Mouse (Mus musculus): ENCODE results near the gene Cacna1c. TPM values are rescaled to one million over a fixed set of nuclear protein-coding genes. Genes with fewer than 3 reads are reported as not detected.
"Not testable (repeated sequence)": the region's sequence is repeated elsewhere in the genome, so short reads cannot be mapped to it uniquely, and the experiment has no call there.

Gene Cacna1c
- polyA plus RNA-seq, 1 experiment from 2014 or later: 2.8 TPM

GRCm38 (mm10) chr6:118623609-118624008 lies 572.6 kb downstream of the Cacna1c start:
- Histone ChIP-seq H3K27ac (no peak overlapping the region), H3K4me1 (replicated peaks) (no peaks in the 10 kb centered on the region), H3K4me3 (no peak overlapping the region), H3K9me3 (no peaks in the 10 kb centered on the region), H3K36me3 (no peaks in the 10 kb centered on the region), H3K27me3 (ENCODE audit: insufficient read depth, poor library complexity, severe bottlenecking) (no peaks in the 10 kb centered on the region)
- DNase-seq (ENCODE audit: low spot score): no peak
- 93% methylated on average over 3 of the region's 3 CpGs for WGBS

GRCm38 (mm10) chr6:118621866-118622265 lies 574.4 kb downstream of the Cacna1c start:
- 86% methylated on average over 7 of the region's 7 CpGs for WGBS
- no peak overlapping the region for H3K4me3 ChIP-seq
- no peak for DNase-seq (ENCODE audit: low spot score)
- no peak overlapping the region for H3K27ac ChIP-seq
- no peaks in the 10 kb centered on the region for H3K9me3 ChIP-seq
- H3K36me3 ChIP-seq: no peaks in the 10 kb centered on the region
- H3K27me3 ChIP-seq (ENCODE audit: insufficient read depth, poor library complexity, severe bottlenecking): no peaks in the 10 kb centered on the region
- H3K4me1 ChIP-seq (replicated peaks): no peaks in the 10 kb centered on the region

DNA sequence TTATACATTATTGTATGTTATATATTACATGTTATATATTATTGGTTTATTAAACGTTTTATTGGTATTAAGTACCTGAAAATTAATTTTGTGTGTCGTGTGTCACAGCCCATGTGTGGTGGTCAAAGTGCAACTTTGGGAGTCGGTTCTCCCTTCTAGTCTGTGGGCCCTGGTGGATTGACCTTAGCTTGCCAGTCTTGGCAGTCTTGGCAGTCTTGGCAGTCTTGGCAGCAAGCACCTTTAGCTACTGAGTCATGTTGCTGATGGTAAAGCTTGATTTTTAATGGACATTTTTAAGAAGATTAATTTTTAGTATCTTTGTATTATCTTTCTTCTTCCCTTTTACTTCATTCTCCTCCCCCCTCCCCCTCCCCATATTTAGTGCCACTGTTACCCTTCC lies 574.8 kb downstream of the Cacna1c start:
- Histone ChIP-seq H3K9me3 (no peaks in the 10 kb centered on the region), H3K36me3 (no peaks in the 10 kb centered on the region), H3K27ac (no peak overlapping the region), H3K27me3 (ENCODE audit: insufficient read depth, poor library complexity, severe bottlenecking) (no peaks in the 10 kb centered on the region), H3K4me1 (replicated peaks) (no peaks in the 10 kb centered on the region), H3K4me3 (no peak overlapping the region)
- 93% methylated on average over 3 of the region's 3 CpGs for WGBS
- no peak for DNase-seq (ENCODE audit: low spot score)

DNA sequence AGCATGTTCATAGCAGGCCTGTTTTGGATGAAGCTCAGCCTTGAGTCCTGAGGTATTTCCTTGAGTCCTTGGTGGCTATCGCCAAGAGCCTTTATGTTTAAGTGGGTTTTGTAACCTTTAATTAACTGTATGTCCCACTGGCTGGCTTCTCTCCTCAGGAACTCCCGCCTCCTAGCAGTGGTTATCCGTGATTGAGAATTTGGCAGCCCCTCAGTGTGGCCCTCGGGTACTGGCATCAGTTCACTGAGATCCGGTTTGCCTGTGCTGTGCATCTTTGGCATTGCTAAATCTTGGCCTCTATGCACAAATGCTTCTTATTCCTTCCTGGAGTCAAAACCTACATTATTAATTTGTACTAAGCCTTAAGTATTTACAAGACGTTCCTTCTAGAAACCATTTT lies 587.3 kb downstream of the Cacna1c start:
- H3K9me3 ChIP-seq: no peaks in the 10 kb centered on the region
- H3K27me3 ChIP-seq (ENCODE audit: insufficient read depth, poor library complexity, severe bottlenecking): no peaks in the 10 kb centered on the region
- no peak for DNase-seq (ENCODE audit: low spot score)
- WGBS: 88% methylated on average over 6 of the region's 6 CpGs
- no peaks in the 10 kb centered on the region for H3K36me3 ChIP-seq
- H3K4me1 ChIP-seq (replicated peaks): no peaks in the 10 kb centered on the region; the same call in 1 of the 2 replicates
- H3K4me3 ChIP-seq: no peak overlapping the region
- no peak overlapping the region for H3K27ac ChIP-seq

DNA sequence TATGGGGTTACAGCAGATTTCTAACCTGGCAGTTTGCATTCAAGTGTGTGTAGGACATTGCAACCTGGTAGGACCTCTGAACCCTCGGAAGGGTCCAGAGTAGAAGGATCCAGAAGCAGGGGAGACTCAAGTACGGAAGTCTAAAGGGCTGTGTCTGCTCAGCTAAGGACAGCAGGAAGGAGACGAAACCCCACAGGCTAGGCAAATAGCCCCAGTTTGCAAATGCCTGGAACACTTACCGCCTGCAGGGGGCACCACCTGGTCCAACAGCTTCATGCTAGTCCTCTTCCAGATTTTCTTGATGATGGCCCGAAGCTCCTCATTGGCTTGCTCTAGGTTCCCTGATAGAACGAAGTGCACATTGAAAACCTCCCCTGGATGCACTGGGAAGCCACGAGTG lies 590.2 kb downstream of the Cacna1c start:
- no peak overlapping the region for H3K27ac ChIP-seq
- no peaks in the 10 kb centered on the region for H3K9me3 ChIP-seq
- no peaks in the 10 kb centered on the region for H3K36me3 ChIP-seq
- WGBS: 75% methylated on average over 7 of the region's 7 CpGs
- H3K27me3 ChIP-seq (ENCODE audit: insufficient read depth, poor library complexity, severe bottlenecking): no peaks in the 10 kb centered on the region
- no peak overlapping the region for H3K4me3 ChIP-seq
- no peak for DNase-seq (ENCODE audit: low spot score)
- H3K4me1 ChIP-seq (replicated peaks): no peaks in the 10 kb centered on the region; the same call in none of the 2 replicates

DNA sequence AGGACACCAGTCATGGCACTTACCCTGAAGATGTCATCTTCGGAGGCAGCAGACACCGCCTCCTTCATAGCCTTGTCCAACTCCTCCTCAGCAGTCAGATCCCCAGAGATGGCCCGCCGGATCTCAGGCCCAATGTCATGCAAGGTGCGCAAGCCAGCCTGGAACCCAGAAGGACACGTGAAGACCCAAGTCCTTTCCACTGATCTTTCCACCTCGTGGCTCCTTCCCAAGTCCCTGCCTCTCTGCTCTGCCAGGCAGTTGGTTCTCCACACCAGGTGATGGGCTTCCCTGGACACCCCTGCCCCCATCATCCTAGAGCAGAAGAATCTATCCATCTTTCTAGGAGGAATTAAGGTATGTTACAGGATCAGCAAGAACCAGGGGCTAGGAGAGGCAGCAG lies 592.4 kb downstream of the Cacna1c start:
- no peak overlapping the region for H3K27ac ChIP-seq
- H3K36me3 ChIP-seq: no peaks in the 10 kb centered on the region
- no peaks in the 10 kb centered on the region for H3K27me3 ChIP-seq (ENCODE audit: insufficient read depth, poor library complexity, severe bottlenecking)
- H3K4me3 ChIP-seq: no peak overlapping the region
- WGBS: 93% methylated on average over 7 of the region's 7 CpGs
- DNase-seq (ENCODE audit: low spot score): no peak
- H3K9me3 ChIP-seq: no peaks in the 10 kb centered on the region
- H3K4me1 ChIP-seq (replicated peaks): no peaks in the 10 kb centered on the region; the same call in 1 of the 2 replicates

- H3K27ac ChIP-seq: no peak overlapping the region
- H3K27me3 ChIP-seq (ENCODE audit: insufficient read depth, poor library complexity, severe bottlenecking): peaks cover 49% of the 10 kb centered on the region
- no peaks in the 10 kb centered on the region for H3K36me3 ChIP-seq
- no peak overlapping the region for H3K4me3 ChIP-seq
- DNase-seq (ENCODE audit: low spot score): no peak
- H3K9me3 ChIP-seq: no peaks in the 10 kb centered on the region
- peaks cover 23% of the 10 kb centered on the region for H3K4me1 ChIP-seq (replicated peaks)
- WGBS: 62% methylated on average over 9 of the region's 9 CpGs
Observed at GRCm38 (mm10) chr6:118595681-118596055, 600.5 kb downstream of the Cacna1c start.

- DNase-seq (ENCODE audit: low spot score): no peak
- H3K27me3 ChIP-seq (ENCODE audit: insufficient read depth, poor library complexity, severe bottlenecking): peaks cover 49% of the 10 kb centered on the region
- WGBS: 90% methylated on average over 10 of the region's 10 CpGs
Observed at GRCm38 (mm10) chr6:118594833-118595680, 601.2 kb downstream of the Cacna1c start.

DNA sequence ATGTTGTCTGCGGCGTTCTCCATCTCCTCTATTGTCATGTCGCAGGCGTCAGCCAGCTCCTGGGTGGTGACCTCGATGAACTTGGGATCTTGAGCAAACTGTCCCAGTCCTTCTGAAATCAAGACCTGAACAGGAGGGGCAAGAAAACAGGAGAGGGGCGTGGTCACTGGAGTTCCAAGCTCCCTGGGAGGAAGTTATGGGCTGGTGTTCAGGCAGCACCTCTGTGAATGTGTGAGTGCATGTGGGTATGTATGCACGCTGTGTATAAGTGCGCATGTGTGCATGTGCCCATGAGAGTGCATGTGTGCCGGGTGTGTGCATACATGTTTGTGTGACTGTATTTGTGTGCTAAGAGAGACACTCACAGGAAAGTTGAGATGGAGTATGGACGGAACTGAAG lies 602.1 kb downstream of the Cacna1c start:
- peaks cover 23% of the 10 kb centered on the region for H3K4me1 ChIP-seq (replicated peaks)
- WGBS: 33% methylated on average over 10 of the region's 10 CpGs
- no peak for DNase-seq (ENCODE audit: low spot score)
- H3K36me3 ChIP-seq: no peaks in the 10 kb centered on the region
- H3K9me3 ChIP-seq: no peaks in the 10 kb centered on the region
- peaks cover 49% of the 10 kb centered on the region for H3K27me3 ChIP-seq (ENCODE audit: insufficient read depth, poor library complexity, severe bottlenecking)
- peak overlapping the region; percentile 46; the same call in 1 of the 2 replicates for H3K27ac ChIP-seq
- peak overlapping the region; percentile 61 for H3K4me3 ChIP-seq

More at GRCm38 (mm10) chr6:118594833-118595680, 601.2 kb downstream of the Cacna1c start:
- Histone ChIP-seq H3K27ac (no peak overlapping the region), H3K9me3 (no peaks in the 10 kb centered on the region), H3K4me3 (no peak overlapping the region), H3K4me1 (replicated peaks) (peaks cover 23% of the 10 kb centered on the region), H3K36me3 (no peaks in the 10 kb centered on the region)

- H3K36me3 ChIP-seq: no peaks in the 10 kb centered on the region
Observed at GRCm38 (mm10) chr6:118593377-118594061, 602.7 kb downstream of the Cacna1c start.

GRCm38 (mm10) chr6:118592662-118593376 lies 603.4 kb downstream of the Cacna1c start:
- peaks cover 49% of the 10 kb centered on the region for H3K27me3 ChIP-seq (ENCODE audit: insufficient read depth, poor library complexity, severe bottlenecking)
- 20% methylated on average over 21 of the region's 21 CpGs for WGBS
- no peaks in the 10 kb centered on the region for H3K9me3 ChIP-seq
- H3K36me3 ChIP-seq: no peaks in the 10 kb centered on the region
- DNase-seq (ENCODE audit: low spot score): no peak
- H3K4me1 ChIP-seq (replicated peaks): peaks cover 23% of the 10 kb centered on the region
- peak overlapping the region; percentile 46; the same call in 1 of the 2 replicates for H3K27ac ChIP-seq
- peak overlapping the region; percentile 61 for H3K4me3 ChIP-seq

More at GRCm38 (mm10) chr6:118593377-118594061, 602.7 kb downstream of the Cacna1c start:
- H3K4me3 ChIP-seq: peak overlapping the region; percentile 61
- peaks cover 23% of the 10 kb centered on the region for H3K4me1 ChIP-seq (replicated peaks)
- under 1% methylated on average over 34 of the region's 34 CpGs for WGBS
- H3K27me3 ChIP-seq (ENCODE audit: insufficient read depth, poor library complexity, severe bottlenecking): peaks cover 49% of the 10 kb centered on the region
- DNase-seq (ENCODE audit: low spot score): peak; percentile 54
- H3K9me3 ChIP-seq: no peaks in the 10 kb centered on the region
- peak overlapping the region; percentile 46; the same call in 1 of the 2 replicates for H3K27ac ChIP-seq

- not testable (repeated sequence) for H3K27ac ChIP-seq; H3K4me1 ChIP-seq (replicated peaks); H3K36me3 ChIP-seq; DNase-seq (ENCODE audit: low spot score); H3K4me3 ChIP-seq; H3K27me3 ChIP-seq (ENCODE audit: insufficient read depth, poor library complexity, severe bottlenecking); H3K9me3 ChIP-seq
- WGBS: 84% methylated on average over 4 of the region's 4 CpGs
Observed at GRCm38 (mm10) chr6:118578741-118579140, 617.5 kb downstream of the Cacna1c start.
